9 mouse cellular contexts compared by ENCODE assay signal in genomic region chr4:141066709-141067515, GRCm38 (mm10). TPM values are rescaled to one million over a fixed set of nuclear protein-coding genes. Genes with fewer than 3 reads are reported as not detected.
DNase-seq lines count a peak whose midpoint lies in the region; ATAC-seq lines count a peak whose summit lies in the region.
"Had no signal": no experiment of that assay in that cellular context is flagged by ENCODE, and none has a peak within 500 bp of the region (broad histone marks: within the 10 kb centered on the region; RNA-seq: fewer than 3 reads in every experiment).

No protein-coding gene starts in this region.

- DNase-seq in kidney, adult 11 months, result peak; percentile 88
- peak; percentile 85 for DNase-seq in cerebellum, adult 9-11 months
- peak; percentile 37 to 55 for DNase-seq in heart, postnatal 36 days
- peak; percentile 74 for DNase-seq in lung, postnatal 36 days
- no peak for DNase-seq in left cerebral cortex, postnatal 36 days (ENCODE audit: low spot score in 2 of 2)
- no peak for DNase-seq in retina, postnatal 1 day
- no peak for DNase-seq in thymus, adult 18-20 months

- ATAC-seq in kidney, embryonic 15.5 days (replicated peaks; ENCODE audit: low FRiP score), result no peak

- intact Hi-C loops in heart, postnatal 36 days (cut with DNase I), result no loop called here
- intact Hi-C loops in left cerebral cortex, postnatal 36 days (cut with DNase I), result no loop called here

- no peaks in the 10 kb centered on the region for H3K27me3 ChIP-seq in kidney, embryonic 15.5 days
- H3K27me3 ChIP-seq: megakaryocyte, embryonic 14.5 days had no signal

- no peak overlapping the region for H3K4me2 ChIP-seq in kidney, embryonic 15.5 days

- H3K9ac ChIP-seq in kidney, embryonic 15.5 days, result no peak overlapping the region

- H3K9me3 ChIP-seq in kidney, embryonic 15.5 days (replicated peaks), result no peaks in the 10 kb centered on the region
- H3K9me3 ChIP-seq: megakaryocyte, embryonic 14.5 days had no signal

- H3K27ac ChIP-seq in kidney, embryonic 15.5 days, result no peak overlapping the region

- no peaks in the 10 kb centered on the region for H3K4me1 ChIP-seq in kidney, embryonic 15.5 days

- WGBS in kidney, embryonic 15.5 days, result 76% methylated on average over 12 of the region's 12 CpGs

- peaks cover 67% of the 10 kb centered on the region for H3K36me3 ChIP-seq in kidney, embryonic 15.5 days

- no peak overlapping the region for H3K4me3 ChIP-seq in kidney, embryonic 15.5 days (replicated peaks)
- H3K4me3 ChIP-seq: megakaryocyte, embryonic 14.5 days had no signal

RNA-seq across cellular contexts. Expression of gene Crocc, which starts 6.6 kb away (rescaled TPM):
- polyA plus RNA-seq in kidney, embryonic 15.5 days (2015; fragmentation: Nextera tagmentation; extraction: Ambion mirVana), result 8.5 and 9.5 TPM in 2 replicates
- total RNA-seq in heart, postnatal 36 days (2021), result 1 to 10 TPM; 4.3 to 5.5 TPM
- total RNA-seq in left cerebral cortex, postnatal 36 days (2021), result 10 to 100 TPM; 40.3 to 73.7 TPM

RNA-seq across cellular contexts. Expression of gene Necap2, which starts 11.2 kb away (rescaled TPM):
- polyA plus RNA-seq in kidney, embryonic 15.5 days (2015; fragmentation: Nextera tagmentation; extraction: Ambion mirVana), result 80.0 and 89.4 TPM in 2 replicates
- total RNA-seq in heart, postnatal 36 days (2021), result 10 to 100 TPM; 17.2 to 18.1 TPM
- 10 to 100 TPM; 38.2 to 42.4 TPM for total RNA-seq in left cerebral cortex, postnatal 36 days (2021)

RNA-seq across cellular contexts. Expression of gene Spata21, which starts 21.2 kb away (rescaled TPM):
- 0.50 and 0.64 TPM in 2 replicates for polyA plus RNA-seq in kidney, embryonic 15.5 days (2015; fragmentation: Nextera tagmentation; extraction: Ambion mirVana)
- total RNA-seq in heart, postnatal 36 days (2021), result not detected
- under 1 TPM; 0.43 to 0.79 TPM for total RNA-seq in left cerebral cortex, postnatal 36 days (2021)

RNA-seq across cellular contexts. Expression of gene Mfap2, which starts 56.7 kb away (rescaled TPM):
- polyA plus RNA-seq in kidney, embryonic 15.5 days (2015; fragmentation: Nextera tagmentation; extraction: Ambion mirVana), result 340 and 433 TPM in 2 replicates
- 1 to 10 TPM; 4.0 to 4.3 TPM for total RNA-seq in heart, postnatal 36 days (2021)
- 1 to 10 TPM; 3.9 to 5.9 TPM for total RNA-seq in left cerebral cortex, postnatal 36 days (2021)

Comparison
In these comparisons a context has a peak if more than half of its experiments do, and no peak if none do; other contexts are left out.
1. DNase-seq: peak in kidney, adult 11 months (single experiment), cerebellum, adult 9-11 months (single experiment), heart, postnatal 36 days (2 of 2) and lung, postnatal 36 days (single experiment); none in left cerebral cortex, postnatal 36 days (0 of 2), retina, postnatal 1 day (single experiment) and thymus, adult 18-20 months (0 of 2).
2. RNA of gene Crocc, which starts 6.6 kb away (total RNA-seq): 40.3 to 73.7 TPM in left cerebral cortex, postnatal 36 days; 4.3 to 5.5 TPM in heart, postnatal 36 days; every median in the first group is over 4 times any median in the second.